Mouse (Mus musculus) hindbrain, embryonic 10.5 days (tissue): ENCODE results near the gene Cfap43. TPM values are rescaled to one million over a fixed set of nuclear protein-coding genes. Genes with fewer than 3 reads are reported as not detected.

Experiments used
- DNase-seq: peaks from one replicate; pipeline ENCODE4 v3.0.0-alpha.2; 2017; ENCODE audit warnings: low spot score
- H3K27ac ChIP-seq: fragments of 300-500 bp; sonication (generic); 2 replicates; pipeline ENCODE4 v1.5.1; 2016; ENCODE audit warnings: mild to moderate bottlenecking, moderate library complexity
- H3K27me3 ChIP-seq: fragments of 300-500 bp; sonication (generic); 2 replicates; pipeline ENCODE4 v1.6.1; 2016; ENCODE audit warnings: mild to moderate bottlenecking; ENCODE audit not compliant: poor library complexity, insufficient read depth, severe bottlenecking
- H3K36me3 ChIP-seq: fragments of 300-500 bp; sonication (generic); 2 replicates; pipeline ENCODE4 v1.6.1; 2016; ENCODE audit warnings: mild to moderate bottlenecking, moderate library complexity
- H3K4me1 ChIP-seq: fragments of 300-500 bp; sonication (generic); replicated peaks from 2 replicates; pipeline ENCODE4 v1.6.1; 2016; ENCODE audit warnings: mild to moderate bottlenecking
- H3K4me3 ChIP-seq: fragments of 300-500 bp; sonication (generic); 2 replicates; pipeline ENCODE4 v1.5.1; 2016; ENCODE audit warnings: mild to moderate bottlenecking, moderate library complexity
- H3K9me3 ChIP-seq: fragments of 300-500 bp; sonication (generic); 2 replicates; pipeline ENCODE4 v1.6.1; 2016; ENCODE audit warnings: mild to moderate bottlenecking, moderate library complexity
- WGBS: fragments of 180-500 bp; shearing (Covaris S2); methylation state at CpG from one replicate; pipeline ENCODE4 v1.1.7; 2016; 5-methylcytosine and 5-hydroxymethylcytosine counted together
- polyA plus RNA-seq: library from polyadenylated mRNA; unstranded; fragments of >200 nt; fragmentation: Nextera tagmentation; extraction: Ambion mirVana; gene quantifications from 2 replicates; pipeline ENCODE4 v1.2.1, GENCODE M21; 2016

Gene Cfap43
- polyA plus RNA-seq, 1 experiment from 2014 or later: 1.0 TPM

DNA sequence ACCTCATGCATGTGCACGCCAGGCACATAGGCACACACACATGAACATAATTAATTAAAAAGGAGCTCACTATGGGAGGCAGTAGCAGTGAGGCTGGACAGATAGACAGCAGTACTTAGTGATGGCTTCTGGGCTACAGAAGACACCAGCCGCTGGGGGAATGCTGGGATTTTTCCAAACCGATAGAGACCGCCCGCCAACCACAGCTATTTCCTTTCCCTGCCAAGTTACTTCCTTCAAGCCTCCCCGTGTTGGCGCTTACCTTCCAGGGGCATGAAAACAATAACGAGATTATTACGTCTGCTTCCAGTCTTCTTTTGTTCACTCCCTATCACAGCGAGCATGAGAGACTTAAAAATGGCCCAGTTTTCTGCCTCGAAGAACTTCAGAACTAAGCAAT, 222.0 kb downstream of the Cfap43 start:
- H3K9me3 ChIP-seq: no peaks in the 10 kb centered on the region
- H3K27ac ChIP-seq: no peak overlapping the region
- 93% methylated on average over 11 of the region's 11 CpGs for WGBS
- peaks cover 11% of the 10 kb centered on the region; the same call in 1 of the 2 replicates for H3K4me1 ChIP-seq
- H3K36me3 ChIP-seq: no peaks in the 10 kb centered on the region
- no peak for DNase-seq
- no peaks in the 10 kb centered on the region for H3K27me3 ChIP-seq
- no peak overlapping the region for H3K4me3 ChIP-seq

DNA sequence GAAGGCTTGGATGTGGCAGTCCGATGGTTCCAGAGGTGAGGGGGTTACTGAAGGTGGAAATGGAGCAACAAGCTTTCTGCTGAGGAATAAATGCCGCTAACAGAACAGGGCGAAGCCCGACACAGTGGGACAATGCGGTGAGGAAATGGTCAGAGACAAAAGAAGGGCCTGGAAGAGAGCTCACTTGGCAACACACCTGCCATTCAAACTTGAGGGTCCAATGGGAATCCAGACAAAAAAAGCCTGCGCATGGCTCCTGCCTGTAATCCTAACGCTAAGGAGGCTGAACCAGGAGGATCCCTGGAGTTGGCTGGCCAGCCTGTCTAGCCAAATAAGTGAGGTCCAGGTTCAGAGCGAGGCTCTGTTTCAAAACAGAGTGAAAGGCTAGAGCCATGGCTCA, 222.7 kb downstream of the Cfap43 start:
- 94% methylated on average over 8 of the region's 8 CpGs for WGBS
- H3K4me3 ChIP-seq: no peak overlapping the region
- DNase-seq: no peak
- H3K36me3 ChIP-seq: no peaks in the 10 kb centered on the region
- peaks cover 11% of the 10 kb centered on the region; the same call in 1 of the 2 replicates for H3K4me1 ChIP-seq
- H3K27ac ChIP-seq: no peak overlapping the region
- H3K27me3 ChIP-seq: no peaks in the 10 kb centered on the region
- H3K9me3 ChIP-seq: no peaks in the 10 kb centered on the region

DNA sequence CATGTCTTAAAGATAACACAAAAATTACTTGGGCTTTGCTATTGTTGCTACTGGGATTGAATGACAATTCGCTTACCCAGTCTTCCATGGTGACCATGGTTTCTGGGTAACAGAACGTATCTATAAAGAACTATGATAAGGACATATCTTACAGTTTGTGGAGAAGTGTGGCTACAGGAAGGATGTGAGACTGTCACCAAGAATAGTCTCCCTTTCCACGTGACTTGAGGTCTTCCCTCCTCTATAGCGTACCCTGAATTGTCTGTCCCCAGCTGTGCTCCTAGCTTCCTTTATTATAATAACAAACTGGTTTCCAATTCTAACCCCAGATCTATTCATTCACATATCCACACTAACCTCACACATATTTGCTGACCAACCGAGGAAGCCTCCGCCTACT, 223.4 kb downstream of the Cfap43 start:
- no peak overlapping the region for H3K27ac ChIP-seq
- DNase-seq: no peak
- no peaks in the 10 kb centered on the region for H3K27me3 ChIP-seq
- H3K36me3 ChIP-seq: no peaks in the 10 kb centered on the region
- WGBS: 93% methylated on average over 6 of the region's 6 CpGs
- no peak overlapping the region for H3K4me3 ChIP-seq
- H3K4me1 ChIP-seq: peaks cover 11% of the 10 kb centered on the region; the same call in 1 of the 2 replicates
- H3K9me3 ChIP-seq: no peaks in the 10 kb centered on the region

DNA sequence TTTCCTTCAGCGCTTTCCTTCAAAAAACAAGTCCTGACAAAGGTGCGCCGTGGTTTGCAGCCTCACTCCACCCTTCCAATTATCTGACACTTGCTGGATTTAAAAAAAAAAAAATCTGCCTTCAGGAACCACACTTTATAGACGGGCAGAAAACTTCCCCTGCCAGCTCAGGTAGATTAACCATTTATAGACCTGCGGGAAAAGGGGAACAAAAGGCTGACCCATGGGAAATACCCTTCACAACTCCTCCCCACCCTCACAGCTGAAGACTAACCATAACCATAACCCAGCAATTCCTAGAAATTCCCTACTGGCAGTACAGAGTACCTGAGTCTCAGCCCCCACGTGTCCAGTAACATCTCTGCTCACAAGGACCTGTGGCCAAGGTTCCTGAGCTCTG, 227.1 kb downstream of the Cfap43 start, which contains the start of gene Col17a1:
Gene Col17a1, minus strand, starts transcription at position 101 of the 400 bp plus-strand sequence.
- Histone ChIP-seq H3K4me1 (peaks cover 11% of the 10 kb centered on the region; the same call in 1 of the 2 replicates), H3K27me3 (no peaks in the 10 kb centered on the region), H3K4me3 (no peak within 1 kb of the TSS), H3K9me3 (no peaks in the 10 kb centered on the region), H3K27ac (no peak within 1 kb of the TSS), H3K36me3 (no peaks in the 10 kb centered on the region)
- 83% methylated on average over 6 of the region's 6 CpGs for WGBS
- no peak for DNase-seq

DNA sequence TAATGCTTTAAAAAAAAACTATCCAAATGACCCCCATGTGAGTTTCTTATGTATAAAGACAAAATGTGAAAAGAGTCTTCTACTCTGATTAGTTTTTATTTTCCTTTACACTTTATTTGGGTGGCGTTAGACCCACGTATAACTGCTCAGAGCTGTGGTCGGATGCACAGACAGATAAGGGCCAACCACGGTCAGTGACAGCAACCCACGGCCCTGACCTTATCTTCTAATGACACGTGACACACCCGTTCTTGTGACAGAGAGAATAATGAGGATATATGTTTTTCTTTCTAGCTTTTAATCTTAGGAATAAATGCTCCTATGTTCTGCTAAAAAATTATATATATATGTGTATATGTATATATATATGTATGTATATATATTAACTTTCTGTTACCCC, 229.5 kb downstream of the Cfap43 start:
- WGBS: 89% methylated on average over 7 of the region's 7 CpGs
- no peak overlapping the region for H3K27ac ChIP-seq
- no peak for DNase-seq

More for the DNA sequence above, 229.5 kb downstream of the Cfap43 start:
- no peak overlapping the region for H3K4me3 ChIP-seq
- H3K4me1 ChIP-seq: peaks cover 11% of the 10 kb centered on the region; the same call in 1 of the 2 replicates
- H3K36me3 ChIP-seq: no peaks in the 10 kb centered on the region
- H3K27me3 ChIP-seq: peaks cover 5% of the 10 kb centered on the region; the same call in 1 of the 2 replicates
- no peaks in the 10 kb centered on the region for H3K9me3 ChIP-seq

Other genes with a start within 250 kb of the Cfap43 start
- gene Col17a1, start 227.2 kb downstream of the Cfap43 start, polyA plus RNA-seq: 0.19 and 0.30 TPM in 2 replicates
- gene Sfr1, start 187.6 kb downstream of the Cfap43 start, polyA plus RNA-seq: 211 and 264 TPM in 2 replicates
- gene Gsto1, start 64.3 kb downstream of the Cfap43 start, polyA plus RNA-seq: 109 and 115 TPM in 2 replicates
- 1.6 and 1.8 TPM in 2 replicates for gene Gsto2, start 53.8 kb downstream of the Cfap43 start, polyA plus RNA-seq
- 20.7 and 21.9 TPM in 2 replicates for gene Itprip, start within 50 bp of the Cfap43 start, polyA plus RNA-seq
- 0.41 TPM in 1 of 2 replicates, not detected in the other for gene Cfap58, start 18.4 kb upstream of the Cfap43 start, polyA plus RNA-seq